Mouse (Mus musculus) stomach, embryonic 15.5 days (tissue): ENCODE data around the gene Atp2a1. TPM values are rescaled to one million over a fixed set of nuclear protein-coding genes. Genes with fewer than 3 reads are reported as not detected.

Experiments used
- ATAC-seq: fragments of 200-750 bp; cut with Nextera tagmentation; 2 replicates; pipeline ENCODE4 v1.8.0; 2017; ENCODE audit warnings: low read depth, moderate number of reproducible peaks, moderate TSS enrichment; ENCODE audit not compliant: insufficient read depth, low FRiP score
- H3K27ac ChIP-seq: fragments of 300-500 bp; sonication (generic); 2 replicates; pipeline ENCODE4 v1.5.1; 2015; ENCODE audit warnings: mild to moderate bottlenecking, inconsistent platforms
- H3K27me3 ChIP-seq: fragments of 300-500 bp; sonication (generic); replicated peaks from 2 replicates; pipeline ENCODE4 v1.6.1; 2015; ENCODE audit warnings: inconsistent platforms
- H3K36me3 ChIP-seq: fragments of 300-500 bp; sonication (generic); 2 replicates; pipeline ENCODE4 v1.6.1; 2015; ENCODE audit warnings: inconsistent platforms
- H3K4me1 ChIP-seq: fragments of 300-500 bp; sonication (generic); 2 replicates; pipeline ENCODE4 v1.6.1; 2015; ENCODE audit warnings: inconsistent platforms
- H3K4me2 ChIP-seq: fragments of 300-500 bp; sonication (generic); 2 replicates; pipeline ENCODE4 v1.6.1; 2015; ENCODE audit warnings: mild to moderate bottlenecking, inconsistent platforms
- H3K4me3 ChIP-seq: fragments of 300-500 bp; sonication (generic); replicated peaks from 2 replicates; pipeline ENCODE4 v1.5.1; 2015; ENCODE audit warnings: inconsistent platforms
- H3K9ac ChIP-seq: fragments of 300-500 bp; sonication (generic); 2 replicates; pipeline ENCODE4 v1.6.1; 2015; ENCODE audit warnings: inconsistent platforms
- H3K9me3 ChIP-seq: fragments of 300-500 bp; sonication (generic); 2 replicates; pipeline ENCODE4 v1.6.1; 2016; ENCODE audit warnings: inconsistent platforms
- WGBS: fragments of 180-500 bp; shearing (Covaris S2); methylation state at CpG from one replicate; pipeline ENCODE4 v1.1.7; 2015; 5-methylcytosine and 5-hydroxymethylcytosine counted together
- polyA plus RNA-seq: library from polyadenylated mRNA; unstranded; fragments of >200 nt; fragmentation: Nextera tagmentation; extraction: Ambion mirVana; gene quantifications from 2 replicates; pipeline ENCODE4 v1.2.1, GENCODE M21; 2015

Gene Atp2a1
- polyA plus RNA-seq, 1 experiment from 2014 or later, result 1.7 TPM

GRCm38 (mm10) chr7:126397822-126398221, 65.1 kb downstream of the Atp2a1 start:
- Histone ChIP-seq H3K4me2 (no peak overlapping the region), H3K9me3 (no peaks in the 10 kb centered on the region), H3K4me3 (no peak overlapping the region), H3K9ac (no peak overlapping the region), H3K27me3 (no peaks in the 10 kb centered on the region), H3K4me1 (0 out of 2 replicates have a peak, but pooled peaks cover 2% of the 10 kb centered on the region), H3K27ac (no peak overlapping the region), H3K36me3 (no peaks in the 10 kb centered on the region; the same call in 1 of the 2 replicates)
- WGBS, result 90% methylated on average over 4 of the region's 4 CpGs
- ATAC-seq, result no peak

GRCm38 (mm10) chr7:126397221-126397620, 65.7 kb downstream of the Atp2a1 start:
- 47% methylated on average over 6 of the region's 6 CpGs for WGBS
- ATAC-seq, result no peak
- no peaks in the 10 kb centered on the region; the same call in 1 of the 2 replicates for H3K36me3 ChIP-seq

GRCm38 (mm10) chr7:126396298-126397119, 66.4 kb downstream of the Atp2a1 start, which contains the start of gene Nfatc2ip:
TSS of gene Nfatc2ip (minus strand) at chr7:126396737.
- under 1% methylated on average over 59 of the region's 59 CpGs for WGBS
- Histone ChIP-seq H3K27ac (peak within 1 kb of the TSS; percentile 57; the same call in 1 of the 2 replicates), H3K4me3 (peak within 1 kb of the TSS; percentile 97), H3K4me2 (peak within 1 kb of the TSS; percentile 91), H3K9ac (peak within 1 kb of the TSS; percentile 66), H3K4me1 (0 out of 2 replicates have a peak, but pooled peaks cover 2% of the 10 kb centered on the region), H3K27me3 (no peaks in the 10 kb centered on the region), H3K36me3 (no peaks in the 10 kb centered on the region; the same call in 1 of the 2 replicates), H3K9me3 (no peaks in the 10 kb centered on the region)
- ATAC-seq, result peak; percentile 100

More at GRCm38 (mm10) chr7:126397221-126397620, 65.7 kb downstream of the Atp2a1 start:
- Histone ChIP-seq H3K4me1 (0 out of 2 replicates have a peak, but pooled peaks cover 2% of the 10 kb centered on the region), H3K27ac (no peak overlapping the region), H3K4me3 (no peak overlapping the region), H3K9me3 (no peaks in the 10 kb centered on the region), H3K9ac (no peak overlapping the region), H3K27me3 (no peaks in the 10 kb centered on the region), H3K4me2 (peak overlapping the region; percentile 23)

Other genes starting within 250 kb of the Atp2a1 start
- 19.1 and 21.5 TPM in 2 replicates for gene Sbk1, start 190.5 kb downstream of the Atp2a1 start, polyA plus RNA-seq
- gene Lat, start 93.5 kb downstream of the Atp2a1 start, polyA plus RNA-seq, result 2.0 and 2.2 TPM in 2 replicates
- 42.4 and 53.8 TPM in 2 replicates for gene Spns1, start 85.7 kb downstream of the Atp2a1 start, polyA plus RNA-seq
- 2.3 and 2.7 TPM in 2 replicates for gene Nfatc2ip, start 66.4 kb downstream of the Atp2a1 start, polyA plus RNA-seq
- 0.36 and 0.44 TPM in 2 replicates for gene Cd19, start 48.2 kb downstream of the Atp2a1 start, polyA plus RNA-seq
- gene Rabep2, start 34.3 kb downstream of the Atp2a1 start, polyA plus RNA-seq, result 27.4 and 27.9 TPM in 2 replicates
- gene Sh2b1, start 12.3 kb upstream of the Atp2a1 start, polyA plus RNA-seq, result 39.2 and 44.4 TPM in 2 replicates
- gene Tufm, start 24.3 kb upstream of the Atp2a1 start, polyA plus RNA-seq, result 149 and 158 TPM in 2 replicates
- 44.5 and 53.3 TPM in 2 replicates for gene Atxn2l, start 40.3 kb upstream of the Atp2a1 start, polyA plus RNA-seq
- 188 and 196 TPM in 2 replicates for gene Eif3c, start 103.3 kb upstream of the Atp2a1 start, polyA plus RNA-seq
- 1.2 and 1.3 TPM in 2 replicates for gene Apobr, start 121.8 kb upstream of the Atp2a1 start, polyA plus RNA-seq
- 30.4 and 33.1 TPM in 2 replicates for gene Cln3, start 122.7 kb upstream of the Atp2a1 start, polyA plus RNA-seq
- 0.13 and 0.26 TPM in 2 replicates for gene Il27, start 131.8 kb upstream of the Atp2a1 start, polyA plus RNA-seq
- 156 and 197 TPM in 2 replicates for gene Nupr1, start 167.8 kb upstream of the Atp2a1 start, polyA plus RNA-seq
- 43.5 and 53.8 TPM in 2 replicates for gene Sgf29, start 186.2 kb upstream of the Atp2a1 start, polyA plus RNA-seq
- 7.1 and 9.7 TPM in 2 replicates for gene Sult1a1, start 213.3 kb upstream of the Atp2a1 start, polyA plus RNA-seq
- gene Bola2, start 232.3 kb upstream of the Atp2a1 start, polyA plus RNA-seq, result 105 and 114 TPM in 2 replicates
- 7.9 and 9.6 TPM in 2 replicates for gene Slx1b, start 232.7 kb upstream of the Atp2a1 start, polyA plus RNA-seq
- gene Coro1a, start 244.7 kb upstream of the Atp2a1 start, polyA plus RNA-seq, result 50.1 and 51.9 TPM in 2 replicates